Mouse (Mus musculus): ENCODE results near the gene Ddn.

Ddn gene

GRCm38 (mm10) chr15:98809390-98809789 is at the start of gene Ddn:
Gene Ddn, minus strand, starts transcription at chr15:98809490.
- no peak for DNase-seq (ENCODE audit: low spot score)

DNA sequence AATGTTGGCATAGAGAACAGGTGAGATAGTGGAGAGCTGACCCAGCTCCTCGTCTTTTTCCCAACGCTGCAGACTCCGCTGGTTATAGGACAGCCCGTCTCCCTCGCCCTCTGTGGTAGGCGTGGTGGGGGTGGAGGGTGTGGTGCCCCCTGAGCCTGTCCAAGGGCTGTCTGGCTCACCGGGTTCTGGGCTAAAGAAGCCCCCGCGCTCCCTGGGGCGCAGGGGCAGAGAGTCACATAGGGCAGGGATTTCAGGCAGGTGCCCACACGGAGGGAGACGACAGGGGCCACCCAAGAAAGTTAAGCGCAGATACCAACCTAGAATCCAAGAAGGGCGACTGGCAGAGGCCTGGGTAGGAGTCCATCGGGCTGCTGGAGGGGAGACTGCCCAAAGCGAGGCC is 44.9 kb upstream of the Ddn start:
- DNase-seq (ENCODE audit: low spot score) = no peak

- DNase-seq (ENCODE audit: low spot score) = no peak
Measured at GRCm38 (mm10) chr15:98853161-98853937, 44.1 kb upstream of the Ddn start.

GRCm38 (mm10) chr15:98852733-98853132 is 43.4 kb upstream of the Ddn start:
- DNase-seq (ENCODE audit: low spot score) = no peak

- no peak for DNase-seq (ENCODE audit: low spot score)
Measured at GRCm38 (mm10) chr15:98852071-98852470, 42.8 kb upstream of the Ddn start.

DNA sequence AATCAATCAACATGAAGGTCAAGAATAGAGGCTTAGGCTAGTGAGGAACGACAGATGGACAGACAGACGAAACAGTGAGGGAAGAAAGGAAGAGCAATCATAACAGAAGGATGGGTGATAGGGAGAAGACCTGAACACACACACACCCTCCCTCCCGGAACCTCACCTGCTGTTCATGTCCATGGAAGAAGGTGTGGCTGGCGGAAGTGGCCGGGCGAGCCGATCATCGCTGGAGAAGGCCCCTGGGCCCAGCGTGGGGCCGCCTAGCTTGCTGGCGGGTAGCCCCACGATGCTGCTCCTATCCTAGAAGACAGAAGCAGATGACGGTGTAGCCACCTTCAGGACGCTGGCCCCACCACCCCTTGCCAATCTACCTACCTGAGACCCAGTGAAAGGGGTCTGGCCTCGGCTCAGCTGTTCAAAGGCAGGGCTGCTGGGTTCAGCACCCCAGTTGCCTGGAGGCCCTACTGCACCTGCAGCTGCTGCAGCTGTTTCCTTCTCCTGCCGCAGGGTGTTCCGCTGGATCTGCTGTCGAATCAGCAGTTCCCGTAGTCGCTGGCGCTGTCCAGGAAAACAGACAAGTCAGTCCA is 42.0 kb upstream of the Ddn start:
- DNase-seq (ENCODE audit: low spot score) = no peak

- no peak for DNase-seq (ENCODE audit: low spot score)
Measured at GRCm38 (mm10) chr15:98850668-98851067, 41.4 kb upstream of the Ddn start.

GRCm38 (mm10) chr15:98849956-98850600 is 40.8 kb upstream of the Ddn start:
- DNase-seq (ENCODE audit: low spot score) = no peak

DNA sequence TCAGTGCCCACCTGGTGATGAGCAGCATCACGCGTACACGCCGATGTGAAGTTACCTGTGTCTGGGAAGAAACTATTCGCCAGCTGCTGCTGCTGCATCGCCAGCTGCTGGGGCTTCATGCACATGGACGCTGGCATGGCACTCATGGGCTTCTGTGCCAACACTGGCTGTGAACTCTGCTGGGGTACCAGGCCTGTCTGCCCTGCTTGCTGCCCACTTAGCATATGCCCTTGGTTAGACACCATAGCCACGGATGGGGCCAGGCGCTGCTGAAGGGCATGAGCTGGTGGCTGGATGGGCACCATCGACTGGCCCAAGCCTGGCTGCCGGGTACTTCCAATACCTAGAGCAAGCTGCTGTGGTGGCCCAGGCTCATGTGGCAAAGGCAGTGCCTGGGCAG is 39.9 kb upstream of the Ddn start:
- no peak for DNase-seq (ENCODE audit: low spot score)

GRCm38 (mm10) chr15:98846140-98846539 is 36.9 kb upstream of the Ddn start:
- no peak for DNase-seq (ENCODE audit: low spot score)

- DNase-seq (ENCODE audit: low spot score) = no peak
Measured at GRCm38 (mm10) chr15:98845149-98845548, 35.9 kb upstream of the Ddn start.

DNA sequence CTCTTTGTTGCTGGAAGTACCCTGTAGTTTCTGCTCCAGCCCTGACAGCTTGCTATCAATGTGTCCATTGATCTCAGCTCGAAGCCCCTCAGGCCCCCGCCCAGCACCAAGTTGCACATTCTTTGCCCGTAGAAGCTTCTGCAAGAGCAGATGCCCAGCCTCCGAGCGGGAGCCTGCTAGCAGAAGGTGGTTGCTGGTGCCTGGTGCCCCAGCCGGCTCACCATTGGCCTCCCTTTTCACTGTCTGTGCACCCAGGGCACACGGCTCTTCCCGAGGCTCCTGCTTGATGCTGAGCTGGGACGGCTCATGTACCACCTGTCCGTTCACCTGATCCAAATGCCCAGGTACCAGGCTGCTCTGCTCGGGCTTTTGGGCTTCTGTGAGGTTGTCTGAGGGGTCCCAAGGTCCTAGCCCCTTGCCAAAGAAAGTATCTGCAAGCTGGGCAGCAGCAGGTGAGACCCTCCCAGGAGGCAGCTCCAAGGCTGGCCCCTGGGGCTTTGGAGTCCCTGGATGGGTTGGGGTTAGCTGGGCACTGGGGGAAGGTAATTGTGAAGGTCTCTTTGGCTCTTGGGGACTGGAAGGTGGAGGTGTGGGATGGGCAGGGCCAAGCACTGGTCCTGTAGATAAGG is 34.4 kb upstream of the Ddn start:
- DNase-seq (ENCODE audit: low spot score) = no peak

DNA sequence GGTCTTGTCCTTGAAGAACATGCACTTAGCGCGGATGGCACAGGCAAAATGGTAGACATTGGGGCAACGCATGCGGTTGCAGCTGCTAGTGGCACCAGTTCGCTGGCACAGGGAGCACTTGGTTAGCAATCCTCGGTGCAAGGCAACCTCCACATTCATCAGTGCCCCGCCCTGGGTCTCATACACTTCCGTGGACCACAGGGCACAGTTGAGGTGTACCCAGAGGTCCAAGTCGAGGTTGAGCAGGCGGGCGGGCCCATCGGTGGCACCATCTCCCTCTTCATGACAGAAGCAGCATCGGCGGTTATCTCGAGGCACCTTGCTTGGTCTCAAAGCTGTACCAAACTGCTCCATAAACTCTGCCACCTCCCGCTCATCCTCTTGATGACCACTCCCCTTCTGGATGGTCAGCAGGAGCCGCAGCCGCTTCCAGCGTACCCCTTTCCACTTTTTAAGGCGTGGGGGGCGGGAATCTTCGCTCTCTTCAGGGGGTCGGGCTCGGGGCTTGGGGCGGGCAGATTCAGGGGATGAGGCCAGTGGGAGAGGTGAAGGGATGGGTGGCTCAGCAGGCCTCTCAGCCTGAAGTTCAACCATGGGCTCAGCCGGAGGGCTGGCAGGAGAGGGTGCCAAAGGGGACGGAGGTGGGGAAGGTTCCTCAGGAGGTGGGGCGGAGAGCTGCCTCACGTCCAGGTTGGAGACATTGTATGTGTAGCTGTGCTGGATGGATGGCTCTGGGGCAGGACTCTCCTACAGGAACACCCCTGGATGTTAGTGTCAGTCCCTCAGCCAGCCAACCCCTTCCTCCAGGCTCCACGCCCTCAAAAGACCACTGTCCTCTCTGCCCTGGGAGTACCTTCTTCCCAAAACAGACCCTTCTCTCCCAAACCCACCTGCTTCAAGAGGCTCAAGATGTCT is 30.6 kb upstream of the Ddn start:
- DNase-seq (ENCODE audit: low spot score) = no peak

GRCm38 (mm10) chr15:98839161-98839560 is 29.9 kb upstream of the Ddn start:
- DNase-seq (ENCODE audit: low spot score) = no peak

- DNase-seq (ENCODE audit: low spot score) = no peak
Measured at GRCm38 (mm10) chr15:98837743-98838103, 28.4 kb upstream of the Ddn start.

GRCm38 (mm10) chr15:98837006-98837742 is 27.9 kb upstream of the Ddn start:
- DNase-seq (ENCODE audit: low spot score) = peak; percentile 81

- DNase-seq (ENCODE audit: low spot score) = no peak
Measured at GRCm38 (mm10) chr15:98835291-98835690, 26.0 kb upstream of the Ddn start.

GRCm38 (mm10) chr15:98834059-98834458 is 24.8 kb upstream of the Ddn start:
- DNase-seq (ENCODE audit: low spot score) = no peak

DNA sequence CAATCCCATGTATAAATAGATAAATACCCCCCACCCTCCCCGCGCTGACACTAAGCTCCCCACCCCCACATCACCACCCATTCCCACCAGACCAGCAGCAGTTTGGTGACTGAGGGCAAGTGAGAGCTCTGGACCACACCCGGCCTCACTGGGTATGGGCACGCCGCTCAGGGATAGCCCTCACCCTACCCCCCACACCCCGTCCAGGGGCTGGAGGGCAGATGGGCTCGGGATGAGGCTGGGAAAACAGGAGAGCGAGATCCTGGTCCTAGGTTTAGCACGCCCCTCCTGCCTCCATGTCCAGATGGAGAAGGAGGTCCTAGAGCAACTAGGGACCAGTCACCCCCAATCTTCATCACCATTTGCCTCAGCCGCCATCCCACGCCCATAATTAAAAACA is 24.0 kb upstream of the Ddn start:
- no peak for DNase-seq (ENCODE audit: low spot score)

GRCm38 (mm10) chr15:98832161-98833058 is 23.1 kb upstream of the Ddn start:
- peak; percentile 76 for DNase-seq (ENCODE audit: low spot score)
